Mouse (Mus musculus) hindbrain, embryonic 15.5 days (tissue): Measurements from ENCODE around the gene Tada2a. TPM values are rescaled to one million over a fixed set of nuclear protein-coding genes. Genes with fewer than 3 reads are reported as not detected.
A peak's percentile ranks its signal among the peaks of the same experiment; 100 is the strongest.

Experiments used
- ATAC-seq: fragments of 200-750 bp; cut with Nextera tagmentation; 2 replicates; pipeline ENCODE4 v1.8.0; 2017; ENCODE audit warnings: low read depth, moderate number of reproducible peaks, moderate TSS enrichment; ENCODE audit not compliant: low FRiP score
- H3K27ac ChIP-seq: fragments of 300-500 bp; sonication (generic); replicated peaks from 2 replicates; pipeline ENCODE4 v1.5.1; 2015; ENCODE audit warnings: mild to moderate bottlenecking, inconsistent platforms
- H3K27me3 ChIP-seq: fragments of 300-500 bp; sonication (generic); 2 replicates; pipeline ENCODE4 v1.6.1; 2015; ENCODE audit warnings: control low read depth, inconsistent platforms
- H3K36me3 ChIP-seq: fragments of 300-500 bp; sonication (generic); 2 replicates; pipeline ENCODE4 v1.6.1; 2015; ENCODE audit warnings: control low read depth, inconsistent platforms
- H3K4me1 ChIP-seq: fragments of 300-500 bp; sonication (generic); replicated peaks from 2 replicates; pipeline ENCODE4 v1.6.1; 2015; ENCODE audit warnings: control low read depth, inconsistent platforms
- H3K4me2 ChIP-seq: fragments of 300-500 bp; sonication (generic); 2 replicates; pipeline ENCODE4 v1.6.1; 2015; ENCODE audit warnings: moderate library complexity, mild to moderate bottlenecking, inconsistent platforms
- H3K4me3 ChIP-seq: fragments of 300-500 bp; sonication (generic); 2 replicates; pipeline ENCODE4 v1.5.1; 2015; ENCODE audit warnings: mild to moderate bottlenecking, inconsistent platforms
- H3K9ac ChIP-seq: fragments of 300-500 bp; sonication (generic); 2 replicates; pipeline ENCODE4 v1.6.1; 2015; ENCODE audit warnings: inconsistent platforms
- H3K9me3 ChIP-seq: fragments of 300-500 bp; sonication (generic); 2 replicates; pipeline ENCODE4 v1.6.1; 2016; ENCODE audit warnings: control low read depth, inconsistent platforms
- WGBS: fragments of 180-500 bp; shearing (Covaris S2); methylation state at CpG from one replicate; pipeline ENCODE4 v1.1.7; 2015; 5-methylcytosine and 5-hydroxymethylcytosine counted together
- polyA plus RNA-seq: library from polyadenylated mRNA; unstranded; fragments of >200 nt; fragmentation: Nextera tagmentation; extraction: Ambion mirVana; gene quantifications from 2 replicates; pipeline ENCODE4 v1.2.1, GENCODE M21; 2015

The Tada2a gene
- polyA plus RNA-seq, 1 experiment from 2014 or later, result 29.3 TPM

GRCm38 (mm10) chr11:84072904-84073651 lies 56.3 kb downstream of the Tada2a start:
- no peak for ATAC-seq
- Histone ChIP-seq H3K9ac (no peak overlapping the region), H3K4me2 (no peak overlapping the region), H3K4me3 (no peak overlapping the region), H3K27ac (no peak overlapping the region), H3K4me1 (peaks cover 7% of the 10 kb centered on the region; the same call in 1 of the 2 replicates), H3K36me3 (no peaks in the 10 kb centered on the region), H3K27me3 (peaks cover 15% of the 10 kb centered on the region), H3K9me3 (no peaks in the 10 kb centered on the region)
- WGBS, result 56% methylated on average over 9 of the region's 9 CpGs

GRCm38 (mm10) chr11:84069034-84069370 lies 60.4 kb downstream of the Tada2a start, which contains the start of gene Dusp14:
Gene Dusp14 (minus strand): TSS chr11:84069261.
- Histone ChIP-seq H3K27ac (peak within 1 kb of the TSS; percentile 35; the same call in 1 of the 2 replicates), H3K9ac (peak within 1 kb of the TSS; percentile 56), H3K27me3 (peaks cover 30% of the 10 kb centered on the region), H3K4me1 (peaks cover 29% of the 10 kb centered on the region), H3K9me3 (no peaks in the 10 kb centered on the region), H3K4me3 (peak within 1 kb of the TSS; percentile 67), H3K4me2 (peak within 1 kb of the TSS; percentile 98), H3K36me3 (no peaks in the 10 kb centered on the region)
- WGBS, result 12% methylated on average over 11 of the region's 11 CpGs
- no peak for ATAC-seq

GRCm38 (mm10) chr11:84068191-84069033 lies 61.0 kb downstream of the Tada2a start:
- Histone ChIP-seq H3K27ac (peak overlapping the region; percentile 35; the same call in 1 of the 2 replicates), H3K27me3 (peaks cover 30% of the 10 kb centered on the region), H3K4me3 (peak overlapping the region; percentile 67), H3K9ac (peak overlapping the region; percentile 56), H3K4me2 (peak overlapping the region; percentile 98), H3K36me3 (no peaks in the 10 kb centered on the region), H3K4me1 (peaks cover 29% of the 10 kb centered on the region), H3K9me3 (no peaks in the 10 kb centered on the region)
- ATAC-seq, result peak; percentile 82
- WGBS, result 3% methylated on average over 62 of the region's 63 CpGs

GRCm38 (mm10) chr11:84067720-84068190 lies 61.6 kb downstream of the Tada2a start:
- H3K9ac ChIP-seq, result peak overlapping the region; percentile 56
- no peaks in the 10 kb centered on the region for H3K9me3 ChIP-seq
- peak overlapping the region; percentile 67 for H3K4me3 ChIP-seq
- H3K4me1 ChIP-seq, result peaks cover 29% of the 10 kb centered on the region
- 1% methylated on average over 21 of the region's 21 CpGs for WGBS
- peak; percentile 65 for ATAC-seq
- H3K27me3 ChIP-seq, result peaks cover 30% of the 10 kb centered on the region
- H3K4me2 ChIP-seq, result peak overlapping the region; percentile 98
- no peaks in the 10 kb centered on the region for H3K36me3 ChIP-seq
- peak overlapping the region; percentile 35; the same call in 1 of the 2 replicates for H3K27ac ChIP-seq

- peak overlapping the region; percentile 67 for H3K4me3 ChIP-seq
- peaks cover 30% of the 10 kb centered on the region for H3K27me3 ChIP-seq
- H3K4me2 ChIP-seq, result peak overlapping the region; percentile 98
- no peak overlapping the region for H3K9ac ChIP-seq
- no peaks in the 10 kb centered on the region for H3K36me3 ChIP-seq
- WGBS, result 6% methylated on average over 18 of the region's 18 CpGs
- ATAC-seq, result no peak
- H3K27ac ChIP-seq, result no peak overlapping the region
- H3K4me1 ChIP-seq, result peaks cover 29% of the 10 kb centered on the region
- no peaks in the 10 kb centered on the region for H3K9me3 ChIP-seq
These were observed 62.3 kb downstream of the Tada2a start for GRCm38 (mm10) chr11:84066927-84067645.

- WGBS, result 3% methylated on average over 11 of the region's 11 CpGs
- no peaks in the 10 kb centered on the region for H3K36me3 ChIP-seq
- H3K4me1 ChIP-seq, result peaks cover 29% of the 10 kb centered on the region
- no peak for ATAC-seq
- no peak overlapping the region; the same call in 1 of the 2 replicates for H3K9ac ChIP-seq
- peaks cover 30% of the 10 kb centered on the region for H3K27me3 ChIP-seq
- H3K4me3 ChIP-seq, result 0 out of 2 replicates have a peak overlapping the region, but pooled peaks have one; percentile 3
- no peak overlapping the region for H3K27ac ChIP-seq
- H3K9me3 ChIP-seq, result no peaks in the 10 kb centered on the region
- H3K4me2 ChIP-seq, result peak overlapping the region; percentile 98
These were observed 63.3 kb downstream of the Tada2a start for GRCm38 (mm10) chr11:84066071-84066481.

- Histone ChIP-seq H3K36me3 (no peaks in the 10 kb centered on the region), H3K4me3 (no peak overlapping the region), H3K27ac (no peak overlapping the region), H3K27me3 (peaks cover 16% of the 10 kb centered on the region; the same call in 1 of the 2 replicates), H3K9ac (no peak overlapping the region), H3K4me2 (no peak overlapping the region), H3K9me3 (no peaks in the 10 kb centered on the region), H3K4me1 (peaks cover 25% of the 10 kb centered on the region)
- whole genome bisulfite sequencing, result 95% methylated on average over 3 of the region's 3 CpGs
- ATAC-seq, result no peak
These were observed 65.7 kb downstream of the Tada2a start for GRCm38 (mm10) chr11:84063631-84064209.

GRCm38 (mm10) chr11:84062805-84063204 lies 66.6 kb downstream of the Tada2a start:
- 62% methylated on average over 2 of the region's 2 CpGs for WGBS
- no peaks in the 10 kb centered on the region for H3K9me3 ChIP-seq
- H3K27ac ChIP-seq, result no peak overlapping the region
- H3K4me2 ChIP-seq, result no peak overlapping the region
- H3K36me3 ChIP-seq, result no peaks in the 10 kb centered on the region
- H3K4me1 ChIP-seq, result peaks cover 20% of the 10 kb centered on the region
- peaks cover 15% of the 10 kb centered on the region; the same call in 1 of the 2 replicates for H3K27me3 ChIP-seq
- ATAC-seq, result no peak
- no peak overlapping the region for H3K9ac ChIP-seq
- no peak overlapping the region for H3K4me3 ChIP-seq

GRCm38 (mm10) chr11:84061881-84062280 lies 67.5 kb downstream of the Tada2a start:
- no peaks in the 10 kb centered on the region for H3K36me3 ChIP-seq
- no peak for ATAC-seq
- H3K27me3 ChIP-seq, result peaks cover 10% of the 10 kb centered on the region; the same call in 1 of the 2 replicates
- 94% methylated on average over 2 of the region's 2 CpGs for WGBS
- no peak overlapping the region for H3K4me2 ChIP-seq
- no peak overlapping the region for H3K27ac ChIP-seq
- no peaks in the 10 kb centered on the region for H3K9me3 ChIP-seq
- H3K4me1 ChIP-seq, result peaks cover 11% of the 10 kb centered on the region
- no peak overlapping the region for H3K9ac ChIP-seq
- H3K4me3 ChIP-seq, result no peak overlapping the region

GRCm38 (mm10) chr11:84060635-84061034 lies 68.8 kb downstream of the Tada2a start:
- WGBS, result 84% methylated on average over 6 of the region's 6 CpGs
- Histone ChIP-seq H3K36me3 (no peaks in the 10 kb centered on the region), H3K27ac (no peak overlapping the region), H3K27me3 (0 out of 2 replicates have a peak, but pooled peaks cover 4% of the 10 kb centered on the region), H3K9ac (no peak overlapping the region), H3K4me1 (no peaks in the 10 kb centered on the region; the same call in 1 of the 2 replicates), H3K4me2 (no peak overlapping the region), H3K9me3 (no peaks in the 10 kb centered on the region), H3K4me3 (no peak overlapping the region)
- no peak for ATAC-seq

- no peaks in the 10 kb centered on the region for H3K36me3 ChIP-seq
- no peak for ATAC-seq
These were observed 69.6 kb downstream of the Tada2a start for GRCm38 (mm10) chr11:84059784-84060183.

More at GRCm38 (mm10) chr11:84059784-84060183, 69.6 kb downstream of the Tada2a start:
- H3K4me2 ChIP-seq, result no peak overlapping the region
- WGBS, result 96% methylated on average over 2 of the region's 2 CpGs
- no peaks in the 10 kb centered on the region for H3K9me3 ChIP-seq
- H3K27me3 ChIP-seq, result no peaks in the 10 kb centered on the region
- H3K27ac ChIP-seq, result no peak overlapping the region
- H3K4me3 ChIP-seq, result no peak overlapping the region
- H3K4me1 ChIP-seq, result no peaks in the 10 kb centered on the region
- no peak overlapping the region for H3K9ac ChIP-seq
